Mouse (Mus musculus) liver, postnatal 0 days (tissue): ENCODE results near the gene Hspb1.

Experiments
- CTCF ChIP-seq: sonication (generic); IDR thresholded peaks from 2 replicates; pipeline ENCODE4 v1.5.1; 2016; ENCODE audit warnings: antibody characterized with exemption, low read depth
- EP300 ChIP-seq: IDR thresholded peaks from 2 replicates; pipeline ENCODE4 v1.6.1; 2016; ENCODE audit warnings: antibody characterized with exemption, low read depth, mild to moderate bottlenecking

DNA sequence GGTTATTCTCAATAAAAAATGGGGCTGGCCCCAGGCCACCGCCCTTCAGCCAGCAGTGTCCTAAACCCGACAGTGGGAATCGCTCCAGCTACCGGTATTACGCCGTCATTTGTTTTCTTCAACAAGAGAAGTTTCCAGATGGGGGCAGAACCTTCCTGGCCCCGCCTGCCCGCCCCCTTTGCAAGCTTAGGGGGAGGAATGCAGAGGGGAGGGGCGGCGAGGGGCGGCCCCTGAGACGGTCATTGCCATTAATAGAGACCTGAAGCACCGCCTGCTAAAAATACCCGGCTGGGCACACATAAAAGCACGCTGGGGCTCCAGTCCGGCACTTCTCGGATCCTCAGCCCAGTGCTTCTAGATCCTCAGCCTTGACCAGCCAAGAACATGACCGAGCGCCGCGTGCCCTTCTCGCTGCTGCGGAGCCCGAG lies at the start of gene Hspb1:
- TF ChIP-seq CTCF (no peak), EP300 (no peak)
